Mouse (Mus musculus) testis, postnatal 10 days (tissue): ENCODE measurements around the gene Zfp92.
"Not testable (repeated sequence)": the region's sequence is repeated elsewhere in the genome, so short reads cannot be mapped to it uniquely, and the experiment has no call there.

Experiments used
- DNase-seq: peaks from one replicate; pipeline ENCODE4 v3.0.0; 2021; ENCODE audit warnings: low spot score

Zfp92 gene

GRCm38 (mm10) chrX:73410880-73411517 lies at the start of gene Zfp92:
Gene Zfp92 (plus strand): TSS chrX:73411096.
- no peak for DNase-seq

GRCm38 (mm10) chrX:73363291-73363690 lies 47.6 kb upstream of the Zfp92 start:
- DNase-seq: no peak

- DNase-seq: no peak
These were observed 26.5 kb upstream of the Zfp92 start for GRCm38 (mm10) chrX:73384419-73384818.

GRCm38 (mm10) chrX:73384924-73385323 lies 26.0 kb upstream of the Zfp92 start:
- no peak for DNase-seq

- DNase-seq: no peak
These were observed 19.4 kb upstream of the Zfp92 start for GRCm38 (mm10) chrX:73391481-73391880.

GRCm38 (mm10) chrX:73396446-73396845 lies 14.4 kb upstream of the Zfp92 start:
- DNase-seq: no peak

- DNase-seq: not testable (repeated sequence)
These were observed 12.3 kb upstream of the Zfp92 start, which contains the start of gene Gm18336 for GRCm38 (mm10) chrX:73398636-73399035. Gene Gm18336 (minus strand): TSS chrX:73398736.

- no peak for DNase-seq
These were observed 9.9 kb upstream of the Zfp92 start for GRCm38 (mm10) chrX:73400951-73401350.

GRCm38 (mm10) chrX:73401616-73402015 lies 9.3 kb upstream of the Zfp92 start:
- DNase-seq: no peak

- DNase-seq: no peak
These were observed 1.9 kb downstream of the Zfp92 start for GRCm38 (mm10) chrX:73412767-73413166.

GRCm38 (mm10) chrX:73430036-73430435 lies 19.1 kb downstream of the Zfp92 start:
- no peak for DNase-seq

GRCm38 (mm10) chrX:73432850-73433249 lies 22.0 kb downstream of the Zfp92 start:
- no peak for DNase-seq

- no peak for DNase-seq
These were observed 24.4 kb downstream of the Zfp92 start, which contains the start of gene Trex2 for GRCm38 (mm10) chrX:73435252-73435651. Gene Trex2 (minus strand): TSS chrX:73435344.

GRCm38 (mm10) chrX:73441428-73441827 lies 30.5 kb downstream of the Zfp92 start:
- no peak for DNase-seq

- peak; percentile 82 for DNase-seq
These were observed 41.1 kb downstream of the Zfp92 start for GRCm38 (mm10) chrX:73451949-73452348.

GRCm38 (mm10) chrX:73458877-73459392 lies 48.0 kb downstream of the Zfp92 start, which contains the start of gene Haus7:
Gene Haus7 (minus strand): TSS chrX:73459044.
- DNase-seq: peak; percentile 87

GRCm38 (mm10) chrX:73460792-73461191 lies 49.9 kb downstream of the Zfp92 start:
- DNase-seq: no peak

- DNase-seq: no peak
These were observed 54.7 kb downstream of the Zfp92 start for GRCm38 (mm10) chrX:73465483-73466186.

- no peak for DNase-seq
These were observed 56.7 kb downstream of the Zfp92 start for GRCm38 (mm10) chrX:73467446-73468241.

GRCm38 (mm10) chrX:73468330-73468729 lies 57.4 kb downstream of the Zfp92 start:
- DNase-seq: no peak

GRCm38 (mm10) chrX:73468752-73469151 lies 57.9 kb downstream of the Zfp92 start:
- DNase-seq: no peak

GRCm38 (mm10) chrX:73471764-73472163 lies 60.9 kb downstream of the Zfp92 start:
- DNase-seq: no peak
